Mouse (Mus musculus): ENCODE results near the gene 1700001J03Rik. TPM values are rescaled to one million over a fixed set of nuclear protein-coding genes. Genes with fewer than 3 reads are reported as not detected.
"Not testable (repeated sequence)": the region's sequence is repeated elsewhere in the genome, so short reads cannot be mapped to it uniquely, and the experiment has no call there.

Gene 1700001J03Rik
- not detected in 2 replicates for polyA plus RNA-seq (2015; fragmentation: Nextera tagmentation; extraction: Ambion mirVana)

- H3K4me2 ChIP-seq (replicated peaks; ENCODE audit: low read depth); H3K9me3 ChIP-seq (ENCODE audit: control insufficient read depth, low read length); H3K27me3 ChIP-seq (ENCODE audit: control insufficient read depth, insufficient read depth, low read length); H3K4me3 ChIP-seq (ENCODE audit: low read depth, low read length); DNase-seq (ENCODE audit: low spot score); H3K9ac ChIP-seq (ENCODE audit: low read length); ATAC-seq (ENCODE audit: low FRiP score, low TSS enrichment); H3K27ac ChIP-seq (replicated peaks); H3K36me3 ChIP-seq (ENCODE audit: control insufficient read depth, insufficient read depth, low read length); H3K4me1 ChIP-seq (replicated peaks; ENCODE audit: control insufficient read depth, insufficient read depth): not testable (repeated sequence)
- WGBS = 70% methylated on average over 4 of the region's 4 CpGs
Measured at GRCm38 (mm10) chr5:146185204-146185603, at the start of gene 1700001J03Rik. Gene 1700001J03Rik, minus strand, starts transcription at chr5:146185304.

- H3K36me3 ChIP-seq (ENCODE audit: control insufficient read depth, insufficient read depth, low read length) = no peaks in the 10 kb centered on the region
- DNase-seq (ENCODE audit: low spot score) (no peak), ATAC-seq (ENCODE audit: low FRiP score, low TSS enrichment) (no peak)
- no peak overlapping the region for H3K27ac ChIP-seq (replicated peaks)
- WGBS = 83% methylated on average over 1 of the region's 1 CpGs
- H3K27me3 ChIP-seq (ENCODE audit: control insufficient read depth, insufficient read depth, low read length) = no peaks in the 10 kb centered on the region
- no peak for TF ChIP-seq CTCF (IDR thresholded peaks at IDR 0.05; ENCODE audit: low read depth)
- TF ChIP-seq EP300 (optimal IDR thresholded peaks at IDR 0.05) = no peak
- no peak overlapping the region for H3K4me2 ChIP-seq (replicated peaks; ENCODE audit: low read depth)
- no peak overlapping the region for H3K9ac ChIP-seq (ENCODE audit: low read length)
- no peaks in the 10 kb centered on the region for H3K9me3 ChIP-seq (ENCODE audit: control insufficient read depth, low read length)
- no peaks in the 10 kb centered on the region; the same call in 1 of the 2 replicates for H3K4me1 ChIP-seq (replicated peaks; ENCODE audit: control insufficient read depth, insufficient read depth)
- H3K4me3 ChIP-seq (ENCODE audit: low read depth, low read length) = no peak overlapping the region
Measured at GRCm38 (mm10) chr5:146234336-146234735, 49.2 kb upstream of the 1700001J03Rik start.

GRCm38 (mm10) chr5:146232816-146233215, 47.7 kb upstream of the 1700001J03Rik start:
- WGBS = 26% methylated on average over 11 of the region's 11 CpGs
- H3K4me2 ChIP-seq (replicated peaks; ENCODE audit: low read depth) = peak overlapping the region; percentile 88
- TF ChIP-seq CTCF (IDR thresholded peaks at IDR 0.05; ENCODE audit: low read depth) (no peak), EP300 (optimal IDR thresholded peaks at IDR 0.05) (no peak)
- peak overlapping the region; percentile 45 for H3K9ac ChIP-seq (ENCODE audit: low read length)
- ATAC-seq (ENCODE audit: low FRiP score, low TSS enrichment) = no peak
- DNase-seq (ENCODE audit: low spot score) = no peak
- H3K9me3 ChIP-seq (ENCODE audit: control insufficient read depth, low read length) = no peaks in the 10 kb centered on the region
- no peaks in the 10 kb centered on the region; the same call in 1 of the 2 replicates for H3K4me1 ChIP-seq (replicated peaks; ENCODE audit: control insufficient read depth, insufficient read depth)
- H3K27me3 ChIP-seq (ENCODE audit: control insufficient read depth, insufficient read depth, low read length) = no peaks in the 10 kb centered on the region
- H3K36me3 ChIP-seq (ENCODE audit: control insufficient read depth, insufficient read depth, low read length) = no peaks in the 10 kb centered on the region
- H3K27ac ChIP-seq (replicated peaks) = no peak overlapping the region
- peak overlapping the region; percentile 79 for H3K4me3 ChIP-seq (ENCODE audit: low read depth, low read length)

GRCm38 (mm10) chr5:146232056-146232675, 47.1 kb upstream of the 1700001J03Rik start:
- 23% methylated on average over 6 of the region's 6 CpGs for WGBS
- DNase-seq (ENCODE audit: low spot score) (no peak), ATAC-seq (ENCODE audit: low FRiP score, low TSS enrichment) (no peak)
- Histone ChIP-seq H3K27ac (replicated peaks) (peak overlapping the region; percentile 1; the same call in 1 of the 2 replicates), H3K36me3 (ENCODE audit: control insufficient read depth, insufficient read depth, low read length) (no peaks in the 10 kb centered on the region), H3K9me3 (ENCODE audit: control insufficient read depth, low read length) (no peaks in the 10 kb centered on the region), H3K4me3 (ENCODE audit: low read depth, low read length) (peak overlapping the region; percentile 79), H3K9ac (ENCODE audit: low read length) (peak overlapping the region; percentile 88), H3K27me3 (ENCODE audit: control insufficient read depth, insufficient read depth, low read length) (no peaks in the 10 kb centered on the region), H3K4me1 (replicated peaks; ENCODE audit: control insufficient read depth, insufficient read depth) (no peaks in the 10 kb centered on the region; the same call in 1 of the 2 replicates), H3K4me2 (replicated peaks; ENCODE audit: low read depth) (peak overlapping the region; percentile 88)
- TF ChIP-seq CTCF (IDR thresholded peaks at IDR 0.05; ENCODE audit: low read depth) = no peak
- no peak for TF ChIP-seq EP300 (optimal IDR thresholded peaks at IDR 0.05)

GRCm38 (mm10) chr5:146231655-146231996, 46.5 kb upstream of the 1700001J03Rik start:
- Histone ChIP-seq H3K27ac (replicated peaks) (peak overlapping the region; percentile 95), H3K9me3 (ENCODE audit: control insufficient read depth, low read length) (no peaks in the 10 kb centered on the region), H3K4me3 (ENCODE audit: low read depth, low read length) (peak overlapping the region; percentile 79), H3K4me2 (replicated peaks; ENCODE audit: low read depth) (peak overlapping the region; percentile 88), H3K4me1 (replicated peaks; ENCODE audit: control insufficient read depth, insufficient read depth) (no peaks in the 10 kb centered on the region; the same call in 1 of the 2 replicates), H3K36me3 (ENCODE audit: control insufficient read depth, insufficient read depth, low read length) (no peaks in the 10 kb centered on the region), H3K9ac (ENCODE audit: low read length) (peak overlapping the region; percentile 88), H3K27me3 (ENCODE audit: control insufficient read depth, insufficient read depth, low read length) (no peaks in the 10 kb centered on the region)
- DNase-seq (ENCODE audit: low spot score) = no peak
- under 1% methylated on average over 19 of the region's 19 CpGs for WGBS
- ATAC-seq (ENCODE audit: low FRiP score, low TSS enrichment) = no peak
- TF ChIP-seq EP300 (optimal IDR thresholded peaks at IDR 0.05) = no peak
- no peak for TF ChIP-seq CTCF (IDR thresholded peaks at IDR 0.05; ENCODE audit: low read depth)

GRCm38 (mm10) chr5:146230864-146231654, 46.0 kb upstream of the 1700001J03Rik start, which contains the start of gene Cdk8:
Gene Cdk8, plus strand, starts transcription at chr5:146231230.
- WGBS = under 1% methylated on average over 57 of the region's 102 CpGs
- no peaks in the 10 kb centered on the region for H3K27me3 ChIP-seq (ENCODE audit: control insufficient read depth, insufficient read depth, low read length)
- no peaks in the 10 kb centered on the region for H3K4me1 ChIP-seq (replicated peaks; ENCODE audit: control insufficient read depth, insufficient read depth)
- peak within 1 kb of the TSS; percentile 88 for H3K9ac ChIP-seq (ENCODE audit: low read length)
- H3K9me3 ChIP-seq (ENCODE audit: control insufficient read depth, low read length) = no peaks in the 10 kb centered on the region
- peak within 1 kb of the TSS; percentile 88 for H3K4me2 ChIP-seq (replicated peaks; ENCODE audit: low read depth)
- peak within 1 kb of the TSS; percentile 79 for H3K4me3 ChIP-seq (ENCODE audit: low read depth, low read length)
- TF ChIP-seq CTCF (IDR thresholded peaks at IDR 0.05; ENCODE audit: low read depth) = peak; percentile 29; the same call in 1 of the 2 replicates
- TF ChIP-seq EP300 (optimal IDR thresholded peaks at IDR 0.05) = no peak
- DNase-seq (ENCODE audit: low spot score) = peak; percentile 94
- no peaks in the 10 kb centered on the region for H3K36me3 ChIP-seq (ENCODE audit: control insufficient read depth, insufficient read depth, low read length)
- ATAC-seq (ENCODE audit: low FRiP score, low TSS enrichment) = peak; percentile 95
- H3K27ac ChIP-seq (replicated peaks) = peak within 1 kb of the TSS; percentile 95

Data from stomach, postnatal 0 days (tissue).